Mouse (Mus musculus) mouse embryonic stem cell (cell line): ENCODE data around the gene Ros1.

Source experiments
- in situ Hi-C, 2 experiments: fragments of 300-500 bp; cut with MboI; formaldehyde crosslinking; loops; 1 replicate in 1 of 2; 3 replicates in 1 of 2; pipeline ENCODE4 v1.14.3; 2019 to 2020; ENCODE audit warnings: low sequenced_read_pairs in 2 of 2, low pct_unique_long_range_greater_than_20kb in 1 of 2, mixed read lengths in 1 of 2; ENCODE audit not compliant: unreplicated experiment in 1 of 2

Gene Ros1

DNA sequence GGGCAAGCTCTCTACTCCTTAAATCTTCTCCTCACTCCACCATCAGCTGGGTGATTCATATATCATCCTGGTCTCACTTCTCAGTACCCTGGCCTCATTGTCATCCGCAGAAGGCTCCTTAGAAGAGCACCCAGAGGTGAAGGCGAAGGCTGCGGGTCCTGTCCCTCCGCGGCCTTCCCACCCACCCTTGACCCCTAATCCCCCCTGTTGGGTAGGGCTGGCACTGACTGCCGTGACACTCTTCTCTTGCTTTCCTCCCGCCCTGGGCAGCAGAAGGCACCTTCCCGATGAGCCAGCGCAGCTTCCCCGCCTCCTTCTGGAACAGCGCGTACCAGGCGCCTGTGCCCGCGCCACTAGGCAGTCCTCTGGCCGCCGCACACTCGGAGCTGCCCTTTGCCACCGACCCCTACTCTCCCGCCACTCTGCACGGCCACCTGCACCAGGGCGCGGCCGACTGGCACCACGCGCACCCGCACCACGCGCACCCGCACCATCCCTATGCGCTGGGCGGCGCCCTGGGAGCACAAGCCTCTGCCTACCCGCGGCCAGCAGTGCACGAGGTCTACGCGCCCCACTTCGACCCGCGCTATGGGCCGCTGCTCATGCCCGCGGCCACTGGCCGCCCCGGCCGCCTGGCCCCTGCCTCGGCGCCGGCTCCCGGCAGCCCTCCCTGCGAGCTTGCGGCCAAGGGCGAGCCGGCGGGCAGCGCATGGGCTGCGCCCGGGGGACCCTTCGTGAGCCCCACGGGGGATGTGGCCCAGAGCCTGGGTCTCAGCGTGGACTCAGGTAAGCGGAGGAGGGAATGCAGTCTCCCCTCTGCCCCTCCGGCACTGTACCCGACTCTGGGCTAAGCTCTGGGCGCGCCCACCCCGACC, 167.6 kb downstream of the Ros1 start:
- in situ Hi-C loops: no loop called here

DNA sequence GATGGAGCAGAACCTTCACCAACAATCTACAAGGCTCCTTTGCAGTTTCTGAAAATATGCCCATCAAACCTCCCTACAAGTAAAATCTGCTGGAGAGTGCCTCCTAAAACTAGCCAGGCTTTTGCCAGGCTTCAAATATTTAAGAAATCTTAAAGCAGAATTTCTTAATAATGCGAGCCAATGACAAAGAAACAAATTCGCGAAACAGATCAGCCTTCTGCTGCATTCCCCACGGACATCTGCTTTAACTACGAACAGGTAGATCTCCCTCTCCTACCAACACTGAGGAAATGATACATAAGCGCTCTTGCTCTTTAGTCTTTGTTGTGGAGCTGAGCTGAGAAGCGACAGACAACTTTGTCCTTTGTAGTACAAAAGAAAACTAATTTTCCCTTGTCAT, 169.2 kb downstream of the Ros1 start:
- in situ Hi-C loops: no loop called here

DNA sequence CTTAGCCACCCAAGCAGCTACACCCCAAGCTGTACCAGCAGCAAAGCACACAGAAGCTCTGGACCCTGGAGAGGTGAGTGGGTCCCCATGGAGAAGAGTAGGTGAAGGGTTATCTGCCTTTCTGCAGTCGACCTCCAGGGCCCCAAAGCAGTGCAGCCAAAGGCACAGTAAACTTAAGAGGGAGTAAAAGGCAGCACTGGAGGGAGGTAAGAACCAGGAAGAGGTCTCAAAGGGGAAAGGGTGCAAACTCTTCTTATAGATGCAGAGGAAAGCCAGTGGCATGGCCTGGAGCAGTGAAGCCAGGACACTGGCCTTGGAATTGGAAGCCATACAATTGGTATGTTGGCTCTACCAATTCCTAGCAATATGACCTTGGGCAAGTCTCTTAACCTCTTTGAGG, 169.8 kb downstream of the Ros1 start:
- in situ Hi-C loops: no loop called here

DNA sequence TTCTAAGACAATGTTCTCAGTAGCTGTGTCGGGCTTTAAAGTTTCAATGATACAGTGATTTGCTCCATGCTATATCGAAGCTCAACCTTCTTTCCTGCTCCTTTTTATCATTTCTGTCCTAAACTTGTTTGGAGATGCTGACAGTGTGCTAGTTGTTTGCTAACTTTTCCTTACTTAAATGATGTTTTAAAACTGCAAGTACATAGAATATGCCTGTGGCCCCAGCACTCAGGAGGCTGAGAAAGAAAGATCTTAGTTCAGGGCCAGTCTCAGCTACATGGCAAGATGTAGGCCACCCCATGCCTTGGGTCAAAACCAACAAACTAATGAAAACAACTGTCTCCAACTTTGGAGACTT, 171.0 kb downstream of the Ros1 start:
- in situ Hi-C loops: no loop called here

DNA sequence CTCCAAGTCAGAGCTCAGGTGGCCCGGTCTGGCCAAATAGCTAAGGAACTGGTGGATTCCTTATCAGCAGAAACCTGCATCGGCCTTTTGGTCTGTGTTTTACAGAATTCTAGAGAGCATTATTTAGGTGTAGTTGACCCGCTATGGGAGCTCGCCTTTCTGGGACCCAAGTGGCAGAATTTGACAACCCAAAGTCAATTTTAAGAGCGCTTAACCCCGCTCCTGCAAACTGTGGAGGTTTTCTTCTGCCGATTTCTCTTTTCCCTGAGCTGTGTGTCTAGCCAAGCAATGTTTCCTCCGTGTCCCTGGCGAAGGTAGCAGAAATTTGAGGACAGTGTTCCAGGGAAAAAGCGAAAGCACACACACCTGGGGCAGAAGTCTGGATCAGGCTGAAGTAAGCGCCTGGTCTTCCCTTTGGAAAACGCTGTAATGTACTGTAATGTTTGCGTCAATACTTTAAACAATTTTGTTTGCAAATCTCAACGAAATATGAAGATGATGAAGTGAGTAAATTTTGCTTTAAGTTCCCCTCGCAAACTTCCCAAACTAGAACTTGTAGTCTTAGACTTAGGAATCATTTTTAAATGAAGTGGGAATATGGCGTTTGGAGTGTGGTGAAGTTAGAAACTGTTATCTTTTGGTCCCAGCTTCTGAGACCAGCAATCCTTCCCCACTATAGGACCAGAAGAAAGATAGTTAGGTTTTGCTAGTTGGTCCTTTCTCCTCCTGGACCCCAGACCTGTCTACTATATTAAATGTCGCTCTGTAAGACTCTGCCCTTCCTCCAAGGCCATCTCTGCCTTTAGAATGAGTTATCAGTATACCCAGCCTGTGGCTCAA, 171.6 kb downstream of the Ros1 start:
- in situ Hi-C loops: no loop called here

GRCm38 (mm10) chr10:52022413-52023212, 172.4 kb downstream of the Ros1 start, which contains the start of gene Vgll2:
Gene Vgll2 (plus strand): TSS chr10:52022502.
- in situ Hi-C loops: no loop called here

- in situ Hi-C loops: no loop called here
Observed at GRCm38 (mm10) chr10:52021736-52022394, 173.2 kb downstream of the Ros1 start.

GRCm38 (mm10) chr10:52021231-52021630, 173.8 kb downstream of the Ros1 start:
- in situ Hi-C loops: no loop called here

DNA sequence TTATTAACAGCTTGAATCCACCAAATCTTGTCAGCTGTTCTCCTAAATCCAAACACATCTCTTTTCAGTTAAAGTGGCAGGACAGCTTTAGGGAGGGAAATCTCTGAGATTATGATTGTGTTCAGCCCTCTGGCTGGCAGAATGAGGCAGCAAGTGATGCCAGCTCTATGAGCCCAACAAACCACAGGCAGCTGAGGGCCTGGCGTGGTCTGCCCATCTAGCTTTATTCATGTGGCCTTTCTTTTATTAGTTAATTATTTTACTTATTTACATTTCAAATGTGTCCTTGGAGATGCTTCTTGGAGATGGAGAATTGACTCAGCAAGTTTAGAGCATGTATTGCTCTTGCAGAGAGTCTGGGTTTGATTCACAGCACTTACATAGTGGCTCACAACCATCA, 176.6 kb downstream of the Ros1 start:
- in situ Hi-C loops: no loop called here
